Mouse (Mus musculus): ENCODE data around the gene Nom1. TPM values are rescaled to one million over a fixed set of nuclear protein-coding genes. Genes with fewer than 3 reads are reported as not detected.

The Nom1 gene
- total and polyA plus RNA-seq, 2 experiments = 4.0 to 7.7 TPM

DNA sequence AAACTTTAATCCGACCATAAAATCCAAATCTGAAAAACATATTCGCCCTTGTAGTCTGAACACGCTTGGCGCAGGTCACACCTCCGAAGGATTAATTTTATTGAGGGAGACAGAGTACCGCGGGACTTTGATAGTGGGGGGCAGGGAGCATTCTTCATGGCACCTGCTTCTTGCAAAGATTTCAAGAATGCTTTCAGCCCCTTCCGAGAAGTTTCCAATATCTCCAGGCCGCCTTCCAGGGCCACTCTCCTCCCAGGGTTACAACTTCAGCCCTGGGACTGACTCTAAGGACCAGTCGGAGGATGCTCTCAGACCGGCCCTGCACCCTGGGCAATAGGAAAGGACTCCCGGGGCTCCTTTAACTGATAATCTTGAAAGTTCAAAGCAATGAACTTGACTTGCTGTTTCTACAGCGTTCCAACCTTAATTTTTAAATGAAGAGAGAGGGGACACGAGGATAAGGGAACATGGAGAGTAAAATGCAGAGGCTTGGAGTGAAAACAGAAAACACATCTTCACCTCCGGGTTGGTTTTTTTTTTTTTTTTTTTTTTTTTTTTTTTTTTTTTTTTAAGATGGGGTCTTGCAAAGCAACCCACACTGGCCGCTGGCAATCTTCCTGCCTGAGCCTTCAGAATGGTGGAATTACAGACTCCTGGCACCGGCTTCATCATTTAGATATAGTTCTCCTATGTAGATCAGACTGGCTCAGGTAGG lies 34.0 kb downstream of the Nom1 start:
- Histone ChIP-seq H3K27me3 (ENCODE audit: control insufficient read depth, insufficient read depth, low read length) (peaks cover 12% of the 10 kb centered on the region), H3K4me1 (ENCODE audit: control insufficient read depth, insufficient read depth, low read length) (no peaks in the 10 kb centered on the region), H3K4me3 (ENCODE audit: insufficient read depth, low read depth, low read length) (no peak overlapping the region), H3K27ac (replicated peaks; ENCODE audit: insufficient read depth, low read depth, low read length) (no peak overlapping the region), H3K9ac (ENCODE audit: low read depth, low read length) (no peak overlapping the region), H3K36me3 (ENCODE audit: control insufficient read depth, insufficient read depth, low read length) (no peaks in the 10 kb centered on the region), H3K79me2 (ENCODE audit: control insufficient read depth, insufficient read depth, low read length) (no peaks in the 10 kb centered on the region)
- no peak for TF ChIP-seq CTCF (IDR thresholded peaks at IDR 0.05; ENCODE audit: low read depth, low read length)
- no peak for TF ChIP-seq POLR2A (IDR thresholded peaks at IDR 0.05; ENCODE audit: extremely low read depth, insufficient read depth, low read length)
- 3% methylated on average over 17 of the region's 17 CpGs for WGBS
- DNase-seq (ENCODE audit: extremely low read depth, low read depth, low spot score) = no peak

DNA sequence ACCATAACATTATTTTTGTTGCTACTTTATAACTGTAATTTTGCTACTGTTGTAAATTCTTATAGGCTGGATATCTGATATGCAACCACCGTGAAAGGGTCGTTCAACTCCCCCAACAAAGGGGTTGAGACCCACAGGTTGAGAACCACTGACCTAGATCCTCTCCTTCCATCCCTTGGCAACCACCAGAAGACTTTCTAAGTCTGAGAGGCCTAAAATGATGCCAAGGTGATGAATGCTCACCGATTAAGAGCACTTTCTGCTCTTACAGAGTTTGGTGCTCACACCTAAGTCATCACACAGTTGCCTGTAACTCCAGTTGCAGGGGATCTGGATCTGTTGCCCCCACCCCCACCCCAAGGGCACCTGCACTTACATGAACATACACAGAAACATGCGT lies 35.0 kb downstream of the Nom1 start:
- Histone ChIP-seq H3K9ac (ENCODE audit: low read depth, low read length) (no peak overlapping the region), H3K27ac (replicated peaks; ENCODE audit: insufficient read depth, low read depth, low read length) (no peak overlapping the region), H3K79me2 (ENCODE audit: control insufficient read depth, insufficient read depth, low read length) (no peaks in the 10 kb centered on the region), H3K36me3 (ENCODE audit: control insufficient read depth, insufficient read depth, low read length) (no peaks in the 10 kb centered on the region), H3K4me3 (ENCODE audit: insufficient read depth, low read depth, low read length) (no peak overlapping the region), H3K27me3 (ENCODE audit: control insufficient read depth, insufficient read depth, low read length) (peaks cover 19% of the 10 kb centered on the region), H3K4me1 (ENCODE audit: control insufficient read depth, insufficient read depth, low read length) (no peaks in the 10 kb centered on the region)
- DNase-seq (ENCODE audit: extremely low read depth, low read depth, low spot score) = no peak
- TF ChIP-seq CTCF (IDR thresholded peaks at IDR 0.05; ENCODE audit: low read depth, low read length) (no peak), POLR2A (IDR thresholded peaks at IDR 0.05; ENCODE audit: extremely low read depth, insufficient read depth, low read length) (no peak)
- 11% methylated on average over 4 of the region's 4 CpGs for WGBS

- Histone ChIP-seq H3K36me3 (ENCODE audit: control insufficient read depth, insufficient read depth, low read length) (no peaks in the 10 kb centered on the region), H3K27me3 (ENCODE audit: control insufficient read depth, insufficient read depth, low read length) (peaks cover 22% of the 10 kb centered on the region)
- WGBS = 17% methylated on average over 5 of the region's 5 CpGs
Observed at GRCm38 (mm10) chr5:29470271-29470670, 35.8 kb downstream of the Nom1 start.

DNA sequence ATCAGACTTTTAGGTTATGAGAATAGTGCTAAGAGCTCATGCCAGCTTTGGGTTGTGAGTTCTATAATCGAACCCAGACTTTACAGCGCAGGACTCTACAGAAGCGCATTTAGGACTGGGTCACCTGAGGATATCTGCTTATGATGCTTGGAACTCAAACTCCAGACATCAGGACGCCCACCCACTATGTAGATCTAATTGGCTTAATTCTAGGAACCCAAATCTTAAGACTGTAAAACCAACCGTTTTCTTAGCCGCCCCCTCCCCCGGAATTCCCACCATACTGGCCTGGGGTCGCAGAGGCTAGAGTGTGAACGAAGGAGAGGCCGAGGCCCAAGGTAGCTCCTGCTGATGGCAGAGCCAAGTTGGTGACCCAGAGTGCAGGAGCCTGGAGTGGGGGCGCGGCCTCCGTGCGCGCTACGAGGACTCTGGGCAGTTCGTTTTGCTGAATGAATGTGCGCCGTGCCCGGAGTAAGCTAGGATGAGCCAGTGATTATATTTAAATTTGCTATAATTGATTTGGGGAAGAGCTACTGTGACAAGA lies 36.5 kb downstream of the Nom1 start:
- WGBS = 5% methylated on average over 20 of the region's 20 CpGs
- H3K27me3 ChIP-seq (ENCODE audit: control insufficient read depth, insufficient read depth, low read length) = peaks cover 22% of the 10 kb centered on the region
- H3K9ac ChIP-seq (ENCODE audit: low read depth, low read length) = no peak overlapping the region
- H3K4me3 ChIP-seq (ENCODE audit: insufficient read depth, low read depth, low read length) = no peak overlapping the region
- H3K27ac ChIP-seq (replicated peaks; ENCODE audit: insufficient read depth, low read depth, low read length) = no peak overlapping the region
- no peaks in the 10 kb centered on the region for H3K4me1 ChIP-seq (ENCODE audit: control insufficient read depth, insufficient read depth, low read length)
- TF ChIP-seq POLR2A (IDR thresholded peaks at IDR 0.05; ENCODE audit: extremely low read depth, insufficient read depth, low read length) = no peak
- no peak for TF ChIP-seq CTCF (IDR thresholded peaks at IDR 0.05; ENCODE audit: low read depth, low read length)
- no peaks in the 10 kb centered on the region for H3K79me2 ChIP-seq (ENCODE audit: control insufficient read depth, insufficient read depth, low read length)
- no peaks in the 10 kb centered on the region for H3K36me3 ChIP-seq (ENCODE audit: control insufficient read depth, insufficient read depth, low read length)
- DNase-seq (ENCODE audit: extremely low read depth, low read depth, low spot score) = no peak

More at GRCm38 (mm10) chr5:29470271-29470670, 35.8 kb downstream of the Nom1 start:
- Histone ChIP-seq H3K79me2 (ENCODE audit: control insufficient read depth, insufficient read depth, low read length) (no peaks in the 10 kb centered on the region), H3K4me3 (ENCODE audit: insufficient read depth, low read depth, low read length) (no peak overlapping the region), H3K4me1 (ENCODE audit: control insufficient read depth, insufficient read depth, low read length) (no peaks in the 10 kb centered on the region), H3K27ac (replicated peaks; ENCODE audit: insufficient read depth, low read depth, low read length) (no peak overlapping the region), H3K9ac (ENCODE audit: low read depth, low read length) (no peak overlapping the region)
- no peak for DNase-seq (ENCODE audit: extremely low read depth, low read depth, low spot score)
- no peak for TF ChIP-seq POLR2A (IDR thresholded peaks at IDR 0.05; ENCODE audit: extremely low read depth, insufficient read depth, low read length)
- TF ChIP-seq CTCF (IDR thresholded peaks at IDR 0.05; ENCODE audit: low read depth, low read length) = no peak

DNA sequence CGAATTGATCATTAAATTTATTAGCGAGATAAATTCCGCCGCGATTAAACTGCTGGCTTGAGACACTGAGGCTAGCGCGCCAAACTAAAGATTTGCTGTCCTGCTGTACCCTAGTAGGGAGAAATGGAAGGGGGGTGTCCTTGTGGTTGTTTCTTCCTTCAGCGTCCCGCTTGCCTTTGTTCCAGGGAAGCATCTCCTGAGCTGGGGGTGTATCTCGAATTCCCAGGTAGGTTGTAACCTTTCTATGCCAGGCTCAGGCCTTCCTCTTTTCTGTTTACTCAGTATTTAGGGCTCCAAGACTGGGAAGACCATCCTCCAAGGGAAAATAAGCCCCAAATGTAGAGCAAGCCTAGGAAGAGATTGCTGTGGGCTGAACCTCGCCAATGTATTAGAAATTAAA lies 36.9 kb downstream of the Nom1 start:
- H3K27me3 ChIP-seq (ENCODE audit: control insufficient read depth, insufficient read depth, low read length) = peaks cover 22% of the 10 kb centered on the region
- no peak overlapping the region for H3K9ac ChIP-seq (ENCODE audit: low read depth, low read length)
- no peaks in the 10 kb centered on the region for H3K79me2 ChIP-seq (ENCODE audit: control insufficient read depth, insufficient read depth, low read length)
- H3K36me3 ChIP-seq (ENCODE audit: control insufficient read depth, insufficient read depth, low read length) = no peaks in the 10 kb centered on the region
- WGBS = 5% methylated on average over 11 of the region's 11 CpGs
- TF ChIP-seq CTCF (IDR thresholded peaks at IDR 0.05; ENCODE audit: low read depth, low read length) (no peak), POLR2A (IDR thresholded peaks at IDR 0.05; ENCODE audit: extremely low read depth, insufficient read depth, low read length) (no peak)
- no peaks in the 10 kb centered on the region for H3K4me1 ChIP-seq (ENCODE audit: control insufficient read depth, insufficient read depth, low read length)
- DNase-seq (ENCODE audit: extremely low read depth, low read depth, low spot score) = no peak
- no peak overlapping the region for H3K27ac ChIP-seq (replicated peaks; ENCODE audit: insufficient read depth, low read depth, low read length)
- H3K4me3 ChIP-seq (ENCODE audit: insufficient read depth, low read depth, low read length) = no peak overlapping the region

All from liver, adult 2 months (tissue).